Mouse (Mus musculus) C2C12 (cell line): ENCODE results near the gene Camta1. TPM values are rescaled to one million over a fixed set of nuclear protein-coding genes. Genes with fewer than 3 reads are reported as not detected.

Experiments used
- H3K27me3 ChIP-seq: one replicate; pipeline ENCODE4 v1.6.1; 2011; ENCODE audit not compliant: control insufficient read depth, insufficient read depth, insufficient read length
- H3K36me3 ChIP-seq: one replicate; pipeline ENCODE4 v1.6.1; 2011; ENCODE audit not compliant: control insufficient read depth, insufficient read depth
- H3K4me3 ChIP-seq: one replicate; pipeline ENCODE4 v1.5.1; 2011; ENCODE audit warnings: mild to moderate bottlenecking, control low read depth; ENCODE audit not compliant: poor library complexity, insufficient read depth, severe bottlenecking
- H3K79me2 ChIP-seq: one replicate; pipeline ENCODE4 v1.6.1; 2011; ENCODE audit not compliant: control insufficient read depth, insufficient read depth
- H3K79me3 ChIP-seq: one replicate; pipeline ENCODE4 v1.6.1; 2011; ENCODE audit warnings: low read depth, control low read depth
- H3ac ChIP-seq: one replicate; pipeline ENCODE3; 2011; ENCODE audit warnings: low read depth; ENCODE audit not compliant: control insufficient read depth, insufficient read length
- CEBPB ChIP-seq: IDR thresholded peaks from one replicate; pipeline ENCODE4 v1.6.1; 2011; ENCODE audit warnings: low read depth, mild to moderate bottlenecking, control low read depth, moderate library complexity
- CTCF ChIP-seq: IDR thresholded peaks from one replicate; pipeline ENCODE4 v1.5.1; 2011; ENCODE audit not compliant: control insufficient read depth, insufficient read depth, insufficient read length
- FOSL1 ChIP-seq: IDR thresholded peaks from one replicate; pipeline ENCODE4 v1.8.0; 2011; ENCODE audit warnings: mild to moderate bottlenecking, low read length; ENCODE audit not compliant: poor library complexity, insufficient read depth, severe bottlenecking
- MAX ChIP-seq: IDR thresholded peaks from one replicate; pipeline ENCODE4 v1.6.1; 2011; ENCODE audit warnings: mild to moderate bottlenecking, control low read depth
- MYOD1 ChIP-seq: IDR thresholded peaks from one replicate; pipeline ENCODE4 v1.6.1; 2011; ENCODE audit warnings: low read depth; ENCODE audit not compliant: control insufficient read depth, insufficient read length
- MYOG ChIP-seq: IDR thresholded peaks from one replicate; pipeline ENCODE4 v1.6.1; 2011; ENCODE audit not compliant: control insufficient read depth, insufficient read length; ENCODE audit errors: extremely low read depth
- USF1 ChIP-seq: IDR thresholded peaks from one replicate; pipeline ENCODE4 v1.6.1; 2011; ENCODE audit warnings: low read depth, mild to moderate bottlenecking, control low read depth, moderate library complexity
- polyA plus RNA-seq: library from polyadenylated mRNA; unstranded; fragments of >200 nt; fragmentation: generic; extraction: Trizol; gene quantifications from one replicate; pipeline ENCODE4 v1.2.1, GENCODE M21; 2012; ENCODE audit warnings: missing spikeins

Gene Camta1
- polyA plus RNA-seq, 1 experiment: 21.7 TPM

GRCm38 (mm10) chr4:151245068-151245797 is 616.4 kb downstream of the Camta1 start:
- Histone ChIP-seq H3K36me3 (no peaks in the 10 kb centered on the region), H3K27me3 (peaks cover 6% of the 10 kb centered on the region), H3K79me2 (no peaks in the 10 kb centered on the region), H3K4me3 (no peak overlapping the region), H3K79me3 (no peaks in the 10 kb centered on the region), H3ac (no peak overlapping the region)
- TF ChIP-seq USF1 (no peak), MYOG (no peak), FOSL1 (no peak), MYOD1 (no peak), MAX (no peak), CEBPB (no peak), CTCF (no peak)

- no peak overlapping the region for H3ac ChIP-seq
- no peaks in the 10 kb centered on the region for H3K36me3 ChIP-seq
- H3K4me3 ChIP-seq: no peak overlapping the region
- H3K79me2 ChIP-seq: no peaks in the 10 kb centered on the region
- no peaks in the 10 kb centered on the region for H3K27me3 ChIP-seq
- TF ChIP-seq USF1: no peak
- TF ChIP-seq MAX: no peak
- TF ChIP-seq MYOD1: no peak
- TF ChIP-seq MYOG: no peak
- TF ChIP-seq CEBPB: no peak
- H3K79me3 ChIP-seq: no peaks in the 10 kb centered on the region
Observed at GRCm38 (mm10) chr4:151243445-151243844, 618.2 kb downstream of the Camta1 start.

DNA sequence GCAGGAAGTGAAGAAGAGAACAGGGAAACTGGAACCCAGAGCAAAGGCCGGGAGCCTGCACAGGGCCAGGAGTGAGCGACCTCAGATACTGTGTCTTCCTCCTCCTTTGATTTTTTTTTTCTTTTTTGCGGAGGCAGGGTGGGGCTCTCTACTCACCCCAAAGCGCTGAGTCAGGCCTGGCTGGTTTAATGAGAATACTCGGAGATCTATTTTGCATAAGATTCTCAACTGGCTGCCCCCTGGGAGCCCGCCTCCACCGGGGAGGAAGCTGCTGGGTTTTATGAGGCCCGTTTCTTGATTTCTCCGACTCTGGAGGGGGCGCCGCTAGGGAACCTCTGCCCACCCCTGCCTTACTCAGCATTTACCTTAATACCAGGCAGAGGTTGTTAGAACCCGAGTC is 618.9 kb downstream of the Camta1 start:
- H3K79me2 ChIP-seq: no peaks in the 10 kb centered on the region
- no peak overlapping the region for H3K4me3 ChIP-seq
- no peak for TF ChIP-seq MYOD1
- no peak for TF ChIP-seq MYOG
- no peak for TF ChIP-seq USF1
- no peak for TF ChIP-seq CEBPB
- no peak for TF ChIP-seq FOSL1
- no peak for TF ChIP-seq MAX
- TF ChIP-seq CTCF: no peak
- no peaks in the 10 kb centered on the region for H3K27me3 ChIP-seq
- H3K79me3 ChIP-seq: no peaks in the 10 kb centered on the region
- no peak overlapping the region for H3ac ChIP-seq
- H3K36me3 ChIP-seq: no peaks in the 10 kb centered on the region

- no peaks in the 10 kb centered on the region for H3K79me2 ChIP-seq
- H3ac ChIP-seq: no peak overlapping the region
- H3K36me3 ChIP-seq: no peaks in the 10 kb centered on the region
- no peaks in the 10 kb centered on the region for H3K27me3 ChIP-seq
- TF ChIP-seq MAX (no peak), CTCF (no peak), MYOD1 (no peak), MYOG (no peak), USF1 (no peak), CEBPB (no peak), FOSL1 (no peak)
- H3K4me3 ChIP-seq: no peak overlapping the region
- no peaks in the 10 kb centered on the region for H3K79me3 ChIP-seq
Observed at GRCm38 (mm10) chr4:151240465-151240864, 621.2 kb downstream of the Camta1 start.

GRCm38 (mm10) chr4:151238970-151239684 is 622.5 kb downstream of the Camta1 start:
- Histone ChIP-seq H3ac (no peak overlapping the region), H3K79me3 (no peaks in the 10 kb centered on the region), H3K79me2 (no peaks in the 10 kb centered on the region), H3K4me3 (no peak overlapping the region), H3K27me3 (no peaks in the 10 kb centered on the region), H3K36me3 (no peaks in the 10 kb centered on the region)
- no peak for TF ChIP-seq CEBPB
- TF ChIP-seq MYOD1: no peak
- no peak for TF ChIP-seq CTCF
- no peak for TF ChIP-seq FOSL1
- no peak for TF ChIP-seq USF1
- no peak for TF ChIP-seq MYOG
- no peak for TF ChIP-seq MAX

- Histone ChIP-seq H3K79me3 (no peaks in the 10 kb centered on the region), H3K4me3 (no peak overlapping the region), H3K36me3 (no peaks in the 10 kb centered on the region), H3K27me3 (no peaks in the 10 kb centered on the region), H3ac (no peak overlapping the region), H3K79me2 (no peaks in the 10 kb centered on the region)
- TF ChIP-seq MYOG: no peak
- TF ChIP-seq MYOD1: no peak
- no peak for TF ChIP-seq CEBPB
- no peak for TF ChIP-seq USF1
- no peak for TF ChIP-seq MAX
- no peak for TF ChIP-seq CTCF
- TF ChIP-seq FOSL1: no peak
Observed at GRCm38 (mm10) chr4:151237501-151237900, 624.2 kb downstream of the Camta1 start.
